Mouse (Mus musculus) cerebellum, adult 18-20 months (tissue): ENCODE data around the gene Phf11c.
A peak's percentile ranks its signal among the peaks of the same experiment; 100 is the strongest.
"Not testable (repeated sequence)": the region's sequence is repeated elsewhere in the genome, so short reads cannot be mapped to it uniquely, and the experiment has no call there.

Experiments used
- DNase-seq, 2 experiments: peaks; one replicate each; pipeline ENCODE4 v3.0.0; 2021

Phf11c gene

DNA sequence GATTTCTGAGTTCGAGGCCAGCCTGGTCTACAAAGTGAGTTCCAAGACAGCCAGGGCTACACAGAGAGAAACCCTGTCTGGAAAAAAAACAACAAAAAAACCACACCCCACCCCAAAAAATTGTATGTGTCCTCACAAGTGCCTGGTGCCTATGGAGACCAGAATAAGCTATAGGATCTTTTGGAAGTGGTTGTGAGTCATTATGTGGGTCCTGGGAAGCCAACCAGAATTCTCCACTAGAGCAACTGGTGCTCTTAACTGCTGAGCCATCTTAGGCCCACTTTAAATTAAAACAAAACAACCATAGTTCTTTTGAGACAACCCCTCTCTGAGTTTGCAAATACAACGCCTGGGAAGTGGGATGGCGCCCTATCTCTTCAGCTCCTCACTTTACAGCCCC, at the start of gene Phf11c:
Gene Phf11c, minus strand, starts transcription at position 101 of the 400 bp plus-strand sequence.
- DNase-seq = no peak

DNA sequence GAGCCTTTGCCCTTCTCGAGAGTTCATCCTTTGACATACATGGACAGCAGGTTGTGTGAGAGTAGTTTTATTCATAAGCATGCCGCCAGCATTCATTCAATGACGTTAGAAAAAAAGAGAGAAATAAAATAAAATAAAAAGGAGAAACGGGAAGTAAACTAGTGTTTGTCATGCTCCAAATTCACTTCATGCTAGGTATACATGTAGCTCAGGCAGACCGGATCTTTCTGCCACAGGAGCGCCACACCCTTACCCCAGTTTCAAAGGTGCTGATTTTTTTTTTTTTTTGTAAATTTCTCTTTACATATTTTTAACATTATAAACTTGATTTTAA, 46.3 kb upstream of the Phf11c start:
- no peak for DNase-seq

- peak; percentile 93 to 94 for DNase-seq
Observed at GRCm38 (mm10) chr14:59440558-59441471, 45.6 kb upstream of the Phf11c start, which contains the start of the genes Setdb2 and Cab39l. TSS of gene Setdb2 (minus strand) at chr14:59440884. TSS of gene Cab39l (plus strand) at chr14:59440972.

DNA sequence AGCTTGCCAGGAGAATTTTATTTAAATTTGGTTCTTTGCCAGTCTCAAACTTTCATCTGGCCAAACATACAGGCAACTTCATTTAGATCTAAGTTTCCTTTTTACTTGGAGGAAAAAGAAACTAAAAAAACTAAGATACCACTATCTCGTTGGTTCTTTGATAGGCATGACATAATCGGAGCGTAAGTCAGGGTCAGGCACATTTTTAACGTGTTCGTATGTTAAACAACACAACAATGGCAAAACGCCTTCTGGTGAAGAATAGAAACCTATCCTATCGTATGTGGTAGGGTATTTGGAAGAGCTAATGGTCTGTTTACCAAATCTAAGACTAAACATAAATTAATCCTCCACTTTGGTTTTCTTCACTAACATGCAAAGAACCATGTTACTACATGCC, 44.9 kb upstream of the Phf11c start:
- DNase-seq = peak in 1 of 2 experiments; percentile 4

GRCm38 (mm10) chr14:59438505-59438904, 43.3 kb upstream of the Phf11c start:
- DNase-seq = no peak

- no peak for DNase-seq
Observed at GRCm38 (mm10) chr14:59437398-59437797, 42.2 kb upstream of the Phf11c start.

DNA sequence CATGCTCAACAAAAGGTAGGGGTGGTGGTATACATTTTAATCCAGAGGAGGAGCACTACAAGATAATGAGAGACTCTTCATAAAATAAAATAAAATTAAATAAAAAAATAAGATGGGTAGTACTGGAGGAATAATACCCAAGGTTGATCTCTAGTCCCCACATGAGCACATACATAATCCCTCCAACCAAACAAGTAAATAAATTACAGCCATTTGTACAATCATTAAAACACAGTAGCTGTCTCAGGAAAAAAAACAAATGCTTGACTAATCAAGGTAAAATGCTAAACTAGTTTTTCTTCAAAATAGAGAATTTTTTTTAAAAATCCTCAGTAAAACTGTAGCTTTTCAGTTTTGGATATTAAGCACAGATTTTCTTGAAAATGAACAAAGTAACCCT, 40.0 kb upstream of the Phf11c start:
- DNase-seq = no peak

DNA sequence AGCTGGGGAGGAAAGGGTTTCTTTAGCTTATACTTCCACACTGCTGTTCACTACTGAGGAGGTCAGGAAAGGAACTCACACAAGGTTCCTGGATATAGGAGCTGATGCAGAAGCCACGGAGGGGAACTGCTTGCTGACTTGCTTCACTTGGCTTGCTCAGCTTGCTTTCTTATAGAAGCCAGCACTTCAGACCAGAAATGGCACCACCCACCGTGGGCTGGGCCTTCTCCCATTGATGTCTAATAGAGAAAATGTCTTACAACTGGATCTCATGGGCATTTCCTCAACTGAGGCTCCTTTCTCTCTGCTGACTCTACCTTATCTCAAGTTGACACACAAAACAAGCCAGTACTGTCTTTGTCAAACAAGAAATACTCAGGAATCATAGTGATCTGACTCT, 38.7 kb upstream of the Phf11c start:
- DNase-seq = no peak

DNA sequence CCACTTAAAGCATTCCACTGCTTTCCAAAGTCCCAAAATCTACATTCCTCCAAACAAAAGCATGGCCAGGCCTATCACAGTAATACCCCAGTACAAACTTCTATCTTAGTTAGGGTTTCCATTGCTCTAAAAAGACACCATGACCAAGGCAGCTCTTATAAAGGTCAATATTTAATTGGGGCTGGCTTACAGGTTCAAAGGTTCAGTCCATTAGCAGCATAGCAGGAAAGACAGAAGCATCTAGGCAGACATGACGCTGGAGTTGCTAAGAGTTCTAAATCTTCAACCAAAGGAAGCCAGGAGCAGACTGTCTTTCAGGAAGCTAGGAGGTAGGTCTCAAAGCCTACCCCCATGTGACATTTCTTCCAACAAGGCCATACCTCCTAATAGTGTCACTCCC, 35.4 kb upstream of the Phf11c start:
- DNase-seq = no peak

GRCm38 (mm10) chr14:59422912-59423663, 27.9 kb upstream of the Phf11c start:
- no peak for DNase-seq

DNA sequence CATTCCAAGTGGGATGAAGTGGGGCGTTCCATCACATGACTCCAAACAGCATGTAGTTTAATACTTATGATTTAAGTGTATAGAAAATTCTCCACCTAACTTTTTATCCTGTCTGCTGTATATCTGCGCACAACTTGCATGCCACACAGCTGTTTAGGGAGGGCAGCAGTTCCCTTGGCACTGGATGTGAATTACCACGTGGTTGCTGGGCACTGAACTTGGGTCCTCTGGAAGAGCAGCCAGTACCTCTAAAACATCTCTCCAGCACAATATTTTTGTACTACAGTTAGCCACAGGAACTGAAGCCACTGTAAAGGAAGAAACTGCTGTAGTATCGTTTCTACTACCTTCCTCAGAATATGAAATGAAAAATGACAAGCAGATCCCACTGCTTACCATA, 23.0 kb upstream of the Phf11c start:
- no peak for DNase-seq

DNA sequence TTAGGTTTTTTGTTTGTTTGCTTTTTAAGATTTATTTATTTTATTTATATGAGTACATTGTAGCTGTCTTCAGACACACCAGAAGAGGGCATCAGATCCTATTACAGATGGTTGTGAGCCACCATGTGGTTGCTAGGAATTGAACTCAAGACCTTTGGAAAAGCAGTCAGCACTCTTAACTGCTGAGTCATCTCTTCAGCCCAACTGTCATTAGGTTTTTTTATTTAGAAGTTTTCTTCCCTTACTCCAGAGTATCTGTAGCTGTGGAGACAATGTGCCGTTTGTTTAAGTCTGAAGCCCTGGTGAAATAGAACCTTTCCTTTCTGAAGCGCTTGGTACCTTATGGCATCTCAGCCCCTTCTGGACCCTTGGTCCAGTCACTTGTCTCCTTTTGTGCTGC, 19.8 kb upstream of the Phf11c start:
- not testable (repeated sequence) for DNase-seq

- no peak for DNase-seq
Observed at GRCm38 (mm10) chr14:59396999-59397398, 1.8 kb upstream of the Phf11c start.

- peak in 1 of 2 experiments; percentile 7 for DNase-seq
Observed at GRCm38 (mm10) chr14:59390181-59390580, 5.0 kb downstream of the Phf11c start.

- no peak for DNase-seq
Observed at GRCm38 (mm10) chr14:59389532-59389931, 5.6 kb downstream of the Phf11c start.

- no peak for DNase-seq
Observed at GRCm38 (mm10) chr14:59370348-59371068, 24.7 kb downstream of the Phf11c start.

- no peak for DNase-seq
Observed at GRCm38 (mm10) chr14:59366386-59367105, 28.6 kb downstream of the Phf11c start.

- DNase-seq = no peak
Observed at GRCm38 (mm10) chr14:59365244-59365644, 29.9 kb downstream of the Phf11c start, which contains the start of gene Phf11d. TSS of gene Phf11d (minus strand) at chr14:59365470.

- not testable (repeated sequence) for DNase-seq
Observed at GRCm38 (mm10) chr14:59341189-59341588, 54.0 kb downstream of the Phf11c start, which contains the start of gene Phf11b. TSS of gene Phf11b (minus strand) at chr14:59341351.

DNA sequence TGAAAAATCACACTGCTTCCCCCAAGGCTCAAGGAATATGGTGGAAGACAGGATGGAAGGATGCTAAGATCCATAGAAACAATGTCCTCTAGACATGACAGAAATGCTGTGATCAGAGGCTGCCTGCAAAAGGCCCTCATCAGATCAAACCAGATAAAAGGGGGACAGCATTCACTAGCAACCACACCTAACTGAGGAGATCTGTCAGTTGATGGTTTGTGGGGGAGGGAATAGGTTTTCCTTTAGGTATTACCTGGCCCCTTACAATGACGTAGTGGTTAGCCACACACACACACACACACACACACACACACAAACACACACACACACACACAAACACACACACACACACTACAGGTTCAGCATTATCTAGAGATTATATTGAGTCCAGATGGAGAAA, 55.6 kb downstream of the Phf11c start:
- no peak for DNase-seq

DNA sequence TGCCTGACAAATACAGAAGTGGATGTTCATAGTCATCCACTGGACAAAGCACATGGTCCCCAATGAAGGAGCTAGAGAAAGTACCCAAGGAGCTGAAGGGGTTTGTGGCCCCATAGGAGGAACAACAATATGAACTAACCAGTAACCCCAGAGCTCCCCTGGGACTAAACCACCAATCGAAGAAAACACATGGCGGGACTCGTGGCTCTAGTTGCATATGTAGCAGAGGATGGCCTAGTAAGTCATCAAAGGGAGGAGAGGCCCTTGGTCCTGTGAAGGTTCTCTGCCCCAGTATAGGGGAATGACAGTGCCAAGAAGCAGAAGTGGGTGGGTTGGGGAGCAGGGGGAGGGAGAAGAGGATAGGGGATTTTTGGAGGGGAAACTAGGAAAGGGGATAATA, 59.1 kb downstream of the Phf11c start:
- not testable (repeated sequence) for DNase-seq
